Mouse (Mus musculus): ENCODE measurements around the gene Gmeb1. TPM values are rescaled to one million over a fixed set of nuclear protein-coding genes. Genes with fewer than 3 reads are reported as not detected.

Gmeb1 gene
- total RNA-seq, 4 experiments from 2014 or later = 18.9 to 24.7 (median 20.2) TPM

Small RNA genes lying within 50 kb of the gene (microRNA-seq; reads per million reads assigned to microRNA genes)
- gene Gm22033 = 0 reads per million in 2 experiments

Other genes with a start within 250 kb of the Gmeb1 start
- under 1 TPM in 2 of 4 experiments, not detected in 2; 0.15 to 0.33 TPM for gene Gm10300, start 186.9 kb downstream of the Gmeb1 start, total RNA-seq (2022)
- gene Epb41, start 186.3 kb downstream of the Gmeb1 start, total RNA-seq (2022) = 10 to 100 TPM; 50.5 to 60.6 (median 55.6) TPM
- 10 to 100 TPM; 17.7 to 22.3 (median 21.3) TPM for gene Oprd1, start 117.1 kb downstream of the Gmeb1 start, total RNA-seq (2022)
- gene Ythdf2, start 49.3 kb downstream of the Gmeb1 start, total RNA-seq (2022) = 10 to 100 TPM; 40.1 to 43.4 (median 41.4) TPM
- 10 to 100 TPM; 15.7 to 22.4 (median 20.4) TPM for gene Taf12, start 12.8 kb upstream of the Gmeb1 start, total RNA-seq (2022)
- gene Rab42, start 41.8 kb upstream of the Gmeb1 start, total RNA-seq (2022) = 1 to 10 TPM; 1.5 to 3.3 (median 2.3) TPM
- gene Trnau1ap, start 67.9 kb upstream of the Gmeb1 start, total RNA-seq (2022) = 10 to 100 TPM; 20.6 to 30.6 (median 29.0) TPM
- 10 to 100 TPM; 12.0 to 15.5 (median 14.2) TPM for gene Rcc1, start 92.0 kb upstream of the Gmeb1 start, total RNA-seq (2022)
- gene Phactr4, start 160.9 kb upstream of the Gmeb1 start, total RNA-seq (2022) = 10 to 100 TPM in 2 of 4 experiments, 1 to 10 TPM in 2; 8.9 to 14.6 (median 11.9) TPM
- 10 to 100 TPM in 2 of 4 experiments, 1 to 10 TPM in 2; 9.2 to 12.0 (median 9.8) TPM for gene Med18, start 202.3 kb upstream of the Gmeb1 start, total RNA-seq (2022)
- gene Sesn2, start 248.9 kb upstream of the Gmeb1 start, total RNA-seq (2022) = 10 to 100 TPM in 2 of 4 experiments, 1 to 10 TPM in 2; 9.7 to 12.3 (median 10.1) TPM